Mouse (Mus musculus) left cerebral cortex, postnatal 4 days (tissue): Measurements from ENCODE around the gene Rps6ka1. TPM values are rescaled to one million over a fixed set of nuclear protein-coding genes. Genes with fewer than 3 reads are reported as not detected.

ENCODE experiments used
- total RNA-seq, 2 experiments: library from RNA; stranded (reverse); gene quantifications; 2 replicates each; pipeline ENCODE4 v1.2.3; 2021

Gene Rps6ka1
- total RNA-seq, 2 experiments from 2014 or later, result 16.8 to 18.7 TPM

Other genes with a start within 250 kb of the Rps6ka1 start
- 10 to 100 TPM; 37.1 to 37.8 TPM for gene Zdhhc18, start 237.6 kb downstream of the Rps6ka1 start, total RNA-seq
- gene Pigv, start 215.2 kb downstream of the Rps6ka1 start, total RNA-seq, result 10 to 100 TPM; 11.5 to 12.8 TPM
- gene Arid1a, start 131.0 kb downstream of the Rps6ka1 start, total RNA-seq, result 100 to 1,000 TPM; 114 to 121 TPM
- gene Hmgn2, start 80.9 kb upstream of the Rps6ka1 start, total RNA-seq, result 100 to 1,000 TPM; 274 to 291 TPM
- gene Dhdds, start 113.1 kb upstream of the Rps6ka1 start, total RNA-seq, result 10 to 100 TPM; 49.1 to 57.1 TPM
- gene Lin28a, start 131.0 kb upstream of the Rps6ka1 start, total RNA-seq, result not detected
- not detected for gene Zfp683, start 166.0 kb upstream of the Rps6ka1 start, total RNA-seq
- gene Crybg2, start 173.0 kb upstream of the Rps6ka1 start, total RNA-seq, result 1 to 10 TPM; 5.8 to 8.5 TPM
- gene Cd52, start 207.3 kb upstream of the Rps6ka1 start, total RNA-seq, result 1 to 10 TPM; 1.1 to 1.6 TPM
- 10 to 100 TPM; 16.9 to 24.0 TPM for gene Ubxn11, start 214.8 kb upstream of the Rps6ka1 start, total RNA-seq
- gene Sh3bgrl3, start 241.0 kb upstream of the Rps6ka1 start, total RNA-seq, result 100 to 1,000 TPM; 214 to 231 TPM